Mouse (Mus musculus): ENCODE measurements at regions not wholly inside any gene's neighbourhood (a gene's known extent, or its start where the extent isn't known, plus 50 kb on each side); places are given as distances from the start of the nearest gene placed in this dataset.

DNA sequence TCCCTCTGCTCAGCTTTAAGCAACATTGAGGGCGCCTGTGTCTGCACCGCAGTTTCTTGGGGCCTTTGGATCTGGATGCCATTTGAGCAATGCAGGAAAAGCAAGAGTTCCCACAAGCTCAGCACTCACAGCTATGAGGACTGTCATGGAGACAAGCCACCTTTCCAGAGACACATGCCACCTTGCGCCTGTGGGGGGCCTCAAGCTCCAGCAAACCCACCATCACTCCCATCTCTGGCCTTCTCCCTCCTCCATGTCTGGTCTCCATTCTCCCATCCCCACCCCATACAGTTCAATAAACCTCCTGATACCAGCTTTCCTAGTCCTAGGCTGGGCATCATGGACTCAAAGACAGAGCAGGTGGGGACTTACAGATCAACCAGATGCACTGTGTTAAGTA, 97.8 kb downstream of the Wdr11 start:
- H3K4me3 ChIP-seq = no peak overlapping the region
- no peaks in the 10 kb centered on the region for H3K9me3 ChIP-seq
- peaks cover 36% of the 10 kb centered on the region for H3K4me1 ChIP-seq
- H3K27ac ChIP-seq = no peak overlapping the region
- WGBS = 91% methylated on average over 3 of the region's 3 CpGs
- H3K36me3 ChIP-seq = no peaks in the 10 kb centered on the region
- no peaks in the 10 kb centered on the region for H3K27me3 ChIP-seq (ENCODE audit: insufficient read depth, poor library complexity, severe bottlenecking)
- DNase-seq (ENCODE audit: low spot score) = peak; percentile 51

GRCm38 (mm10) chr7:129690868-129691267, 99.2 kb downstream of the Wdr11 start:
- no peaks in the 10 kb centered on the region for H3K27me3 ChIP-seq (ENCODE audit: insufficient read depth, poor library complexity, severe bottlenecking)
- peak overlapping the region; percentile 45; the same call in 1 of the 2 replicates for H3K27ac ChIP-seq
- H3K4me1 ChIP-seq = peaks cover 33% of the 10 kb centered on the region
- no peak for DNase-seq (ENCODE audit: low spot score)
- WGBS = 63% methylated on average over 6 of the region's 6 CpGs
- no peaks in the 10 kb centered on the region for H3K36me3 ChIP-seq
- no peaks in the 10 kb centered on the region for H3K9me3 ChIP-seq
- H3K4me3 ChIP-seq = no peak overlapping the region

DNA sequence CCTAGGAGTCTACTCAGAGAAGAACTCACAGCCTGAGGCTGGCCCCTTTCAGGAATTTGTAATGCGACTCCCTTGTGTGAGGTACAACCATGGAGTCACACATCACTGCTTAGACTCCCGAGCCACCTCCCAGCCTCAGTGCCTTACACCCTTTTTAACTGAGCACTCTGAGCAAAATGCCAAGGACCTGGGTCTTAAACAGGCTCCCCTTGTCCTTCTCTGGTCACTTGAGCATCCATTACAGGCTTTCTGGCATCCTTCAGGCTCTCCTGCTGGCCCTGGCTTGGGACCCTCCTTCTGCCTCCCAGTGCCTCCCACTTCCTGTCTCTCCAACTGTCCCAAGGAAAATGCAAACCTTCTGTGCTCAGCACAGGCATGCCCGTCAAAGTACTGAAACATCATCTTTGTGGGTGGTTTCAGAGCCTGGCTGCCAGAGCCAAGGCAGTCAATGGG, 100.0 kb downstream of the Wdr11 start:
- 30% methylated on average over 3 of the region's 3 CpGs for WGBS
- Histone ChIP-seq H3K4me1 (peaks cover 33% of the 10 kb centered on the region), H3K27me3 (ENCODE audit: insufficient read depth, poor library complexity, severe bottlenecking) (no peaks in the 10 kb centered on the region), H3K4me3 (no peak overlapping the region), H3K9me3 (no peaks in the 10 kb centered on the region), H3K27ac (peak overlapping the region; percentile 36; the same call in 1 of the 2 replicates), H3K36me3 (no peaks in the 10 kb centered on the region)
- no peak for DNase-seq (ENCODE audit: low spot score)

DNA sequence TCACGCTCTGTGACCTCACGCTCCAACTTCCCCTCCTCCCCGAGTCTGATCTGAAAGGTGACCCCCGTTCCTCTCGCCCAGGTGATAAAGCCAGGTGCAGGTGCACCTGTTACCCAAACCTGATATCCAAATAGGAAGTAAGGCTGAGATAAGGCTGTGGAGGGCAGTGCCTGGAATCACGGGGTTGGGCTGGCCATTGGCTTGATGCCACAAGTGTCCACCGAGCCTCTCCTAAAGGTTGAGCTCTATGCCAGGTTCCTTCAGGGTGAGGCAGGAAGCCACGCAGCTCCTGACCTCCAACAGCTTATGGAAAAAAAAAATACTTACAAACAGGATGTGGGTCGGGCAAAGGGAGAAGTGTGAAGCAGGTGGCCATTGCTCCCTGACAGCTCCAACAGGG, 102.0 kb downstream of the Wdr11 start:
- Histone ChIP-seq H3K27ac (no peak overlapping the region), H3K27me3 (ENCODE audit: insufficient read depth, poor library complexity, severe bottlenecking) (no peaks in the 10 kb centered on the region), H3K9me3 (no peaks in the 10 kb centered on the region), H3K4me1 (peaks cover 29% of the 10 kb centered on the region), H3K4me3 (no peak overlapping the region), H3K36me3 (no peaks in the 10 kb centered on the region)
- 74% methylated on average over 9 of the region's 9 CpGs for WGBS
- no peak for DNase-seq (ENCODE audit: low spot score)

DNA sequence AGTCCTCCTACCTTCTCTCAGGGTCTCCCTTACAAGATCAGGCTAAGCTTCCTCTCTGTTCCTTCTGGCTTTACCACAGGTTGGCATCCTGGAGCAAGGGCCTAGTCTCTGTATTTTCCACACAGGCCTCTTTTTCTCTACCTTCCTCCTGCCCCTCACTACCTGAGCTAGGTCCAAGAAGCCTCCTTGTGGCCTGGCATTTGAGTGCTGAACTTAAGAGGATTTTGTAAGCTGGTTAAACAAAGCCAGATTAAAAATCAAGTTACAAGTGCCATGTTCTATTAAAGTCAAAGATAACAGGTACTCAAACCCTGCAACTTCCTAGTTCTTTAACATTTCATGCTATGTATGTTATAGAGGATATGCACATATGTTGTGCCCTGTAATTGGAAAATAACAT, 102.5 kb downstream of the Wdr11 start:
- DNase-seq (ENCODE audit: low spot score) = no peak
- Histone ChIP-seq H3K9me3 (no peaks in the 10 kb centered on the region), H3K4me1 (peaks cover 29% of the 10 kb centered on the region), H3K27ac (no peak overlapping the region), H3K4me3 (no peak overlapping the region), H3K27me3 (ENCODE audit: insufficient read depth, poor library complexity, severe bottlenecking) (no peaks in the 10 kb centered on the region), H3K36me3 (no peaks in the 10 kb centered on the region)

- Histone ChIP-seq H3K4me1 (no peaks in the 10 kb centered on the region), H3K4me3 (no peak overlapping the region), H3K36me3 (no peaks in the 10 kb centered on the region), H3K27ac (no peak overlapping the region), H3K9me3 (no peaks in the 10 kb centered on the region), H3K27me3 (ENCODE audit: insufficient read depth, poor library complexity, severe bottlenecking) (no peaks in the 10 kb centered on the region)
- DNase-seq (ENCODE audit: low spot score) = no peak
- WGBS = 69% methylated on average over 5 of the region's 5 CpGs
Observed at GRCm38 (mm10) chr7:129699931-129700570, 108.4 kb downstream of the Wdr11 start.

DNA sequence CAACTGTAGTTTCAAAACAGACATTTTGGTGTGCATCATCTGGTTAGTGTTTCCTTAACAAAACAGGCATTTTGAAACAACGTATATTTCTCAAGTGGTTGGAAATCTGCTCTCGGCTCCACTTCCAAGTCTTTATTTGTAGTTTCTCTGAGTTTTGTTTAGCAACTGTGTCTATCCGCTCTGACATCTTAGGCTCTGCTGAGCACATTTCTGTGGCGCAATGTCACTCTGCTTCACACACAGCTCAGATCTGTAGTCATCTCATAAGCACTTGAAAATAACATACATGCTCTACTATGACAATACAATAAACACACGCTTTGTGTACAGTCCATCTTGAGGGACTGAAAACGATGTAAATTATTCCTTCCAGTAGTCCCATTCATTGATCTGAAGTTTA, 135.9 kb downstream of the Wdr11 start:
- Histone ChIP-seq H3K27ac (no peak overlapping the region), H3K4me3 (no peak overlapping the region), H3K4me1 (no peaks in the 10 kb centered on the region), H3K27me3 (ENCODE audit: insufficient read depth, poor library complexity, severe bottlenecking) (no peaks in the 10 kb centered on the region), H3K9me3 (no peaks in the 10 kb centered on the region), H3K36me3 (no peaks in the 10 kb centered on the region)
- 82% methylated on average over 6 of the region's 6 CpGs for WGBS
- no peak for DNase-seq (ENCODE audit: low spot score)

DNA sequence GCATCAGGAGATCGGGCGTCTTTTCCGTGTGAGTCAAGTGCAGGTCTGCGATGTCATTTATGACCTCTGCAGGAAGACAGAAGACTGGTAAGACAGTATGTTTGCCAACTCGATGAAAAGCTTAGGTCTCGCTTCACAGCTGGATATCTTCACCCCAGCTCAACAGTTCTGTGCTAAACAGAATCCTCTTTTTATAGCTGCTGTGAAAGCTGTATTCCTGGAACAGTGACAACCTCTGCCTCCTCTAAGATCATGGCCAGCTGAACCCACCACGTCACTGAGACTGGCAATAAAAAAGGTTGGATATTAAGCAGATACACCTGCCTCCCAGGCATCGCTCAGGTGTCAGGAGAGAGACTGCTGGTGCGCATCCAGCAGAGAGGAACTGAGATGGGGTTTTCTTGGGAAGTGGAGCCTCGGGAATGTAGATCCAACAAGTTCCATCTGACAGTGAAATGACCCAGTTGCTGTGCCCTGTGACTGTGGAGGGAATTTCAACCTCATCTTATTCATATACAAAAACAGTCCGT, 138.1 kb downstream of the Wdr11 start:
- WGBS = 72% methylated on average over 11 of the region's 11 CpGs
- H3K4me3 ChIP-seq = no peak overlapping the region
- no peaks in the 10 kb centered on the region for H3K27me3 ChIP-seq (ENCODE audit: insufficient read depth, poor library complexity, severe bottlenecking)
- no peaks in the 10 kb centered on the region for H3K4me1 ChIP-seq
- H3K27ac ChIP-seq = no peak overlapping the region
- H3K9me3 ChIP-seq = no peaks in the 10 kb centered on the region
- no peak for DNase-seq (ENCODE audit: low spot score)
- no peaks in the 10 kb centered on the region for H3K36me3 ChIP-seq

GRCm38 (mm10) chr7:129730785-129731352, 139.2 kb downstream of the Wdr11 start:
- Histone ChIP-seq H3K4me3 (no peak overlapping the region), H3K27ac (no peak overlapping the region), H3K27me3 (ENCODE audit: insufficient read depth, poor library complexity, severe bottlenecking) (no peaks in the 10 kb centered on the region), H3K4me1 (no peaks in the 10 kb centered on the region), H3K9me3 (no peaks in the 10 kb centered on the region), H3K36me3 (no peaks in the 10 kb centered on the region)
- WGBS = 57% methylated on average over 7 of the region's 7 CpGs
- no peak for DNase-seq (ENCODE audit: low spot score)

DNA sequence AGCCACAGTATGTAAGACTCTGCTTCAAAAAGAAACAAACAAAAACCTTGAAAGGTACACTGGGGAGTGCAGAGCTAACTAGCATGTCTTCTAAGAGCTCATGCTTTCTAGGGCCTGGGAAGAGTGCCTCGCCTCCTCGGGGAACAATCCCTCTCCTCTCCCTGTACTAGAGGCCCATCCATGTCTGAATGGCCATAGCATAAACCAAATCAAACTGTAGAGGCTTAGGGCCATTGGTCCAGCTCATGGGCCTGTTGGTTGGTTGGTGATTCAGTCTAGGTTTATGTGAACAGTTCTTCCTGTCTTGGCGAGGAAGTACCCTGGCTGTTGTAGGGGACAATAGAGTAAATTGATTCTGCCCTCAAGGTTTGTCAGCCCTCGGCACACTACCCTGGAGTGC, 151.0 kb downstream of the Wdr11 start:
- Histone ChIP-seq H3K9me3 (no peaks in the 10 kb centered on the region), H3K27ac (no peak overlapping the region), H3K4me3 (no peak overlapping the region), H3K27me3 (ENCODE audit: insufficient read depth, poor library complexity, severe bottlenecking) (no peaks in the 10 kb centered on the region), H3K4me1 (no peaks in the 10 kb centered on the region), H3K36me3 (no peaks in the 10 kb centered on the region)
- 77% methylated on average over 4 of the region's 4 CpGs for WGBS
- DNase-seq (ENCODE audit: low spot score) = peak; percentile 56

GRCm38 (mm10) chr7:129743955-129744666, 152.4 kb downstream of the Wdr11 start:
- H3K27me3 ChIP-seq (ENCODE audit: insufficient read depth, poor library complexity, severe bottlenecking) = no peaks in the 10 kb centered on the region
- peaks cover 5% of the 10 kb centered on the region; the same call in 1 of the 2 replicates for H3K9me3 ChIP-seq
- 62% methylated on average over 16 of the region's 16 CpGs for whole genome bisulfite sequencing
- no peak overlapping the region for H3K4me3 ChIP-seq
- peak; percentile 50 for DNase-seq (ENCODE audit: low spot score)
- no peaks in the 10 kb centered on the region for H3K4me1 ChIP-seq
- H3K36me3 ChIP-seq = no peaks in the 10 kb centered on the region
- H3K27ac ChIP-seq = peak overlapping the region; percentile 24; the same call in 1 of the 2 replicates

DNA sequence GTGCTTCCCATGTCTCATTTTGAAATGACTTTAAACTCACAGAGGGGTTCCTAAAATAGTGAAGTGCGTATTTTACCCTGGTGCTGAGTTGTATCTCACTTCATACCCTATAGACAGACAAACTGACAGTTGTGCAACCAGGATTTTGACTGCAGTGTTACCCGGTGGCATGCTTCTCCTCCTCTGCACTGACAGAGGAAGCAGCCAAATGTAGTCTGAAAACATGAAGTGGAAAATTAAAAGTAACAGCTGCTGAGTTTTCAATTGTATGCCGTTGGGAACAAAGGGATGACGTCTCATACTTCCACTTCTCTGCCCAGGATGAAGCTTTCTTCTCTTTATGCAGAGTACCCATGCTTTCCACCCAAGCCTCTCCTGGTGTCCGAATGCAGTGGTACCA, 155.0 kb downstream of the Wdr11 start:
- no peaks in the 10 kb centered on the region for H3K36me3 ChIP-seq
- no peaks in the 10 kb centered on the region for H3K27me3 ChIP-seq (ENCODE audit: insufficient read depth, poor library complexity, severe bottlenecking)
- WGBS = 81% methylated on average over 5 of the region's 5 CpGs
- H3K4me3 ChIP-seq = no peak overlapping the region
- H3K4me1 ChIP-seq = no peaks in the 10 kb centered on the region
- H3K9me3 ChIP-seq = peaks cover 5% of the 10 kb centered on the region; the same call in 1 of the 2 replicates
- H3K27ac ChIP-seq = no peak overlapping the region
- DNase-seq (ENCODE audit: low spot score) = no peak

GRCm38 (mm10) chr7:129750936-129751335, 159.3 kb downstream of the Wdr11 start:
- Histone ChIP-seq H3K4me1 (no peaks in the 10 kb centered on the region), H3K9me3 (peaks cover 5% of the 10 kb centered on the region; the same call in 1 of the 2 replicates), H3K4me3 (no peak overlapping the region), H3K27ac (no peak overlapping the region), H3K27me3 (ENCODE audit: insufficient read depth, poor library complexity, severe bottlenecking) (no peaks in the 10 kb centered on the region), H3K36me3 (no peaks in the 10 kb centered on the region)
- no peak for DNase-seq (ENCODE audit: low spot score)

Measured in heart, embryonic 10.5 days (tissue).